Mouse (Mus musculus) adrenal gland, adult 8-10 months (tissue): ENCODE data around the gene Swi5. TPM values are rescaled to one million over a fixed set of nuclear protein-coding genes. Genes with fewer than 3 reads are reported as not detected.

Source experiments
- DNase-seq: peaks from one replicate; pipeline ENCODE4 v3.0.0; 2022
- total RNA-seq, 4 experiments: library from RNA; stranded (reverse); gene quantifications; 2 replicates each; pipeline ENCODE4 v1.2.4; 2022

Gene Swi5
- total RNA-seq: 100 to 1,000 TPM; 263 to 285 (median 273) TPM

- DNase-seq: peak; percentile 96
Observed at GRCm38 (mm10) chr2:32287923-32288367, at the start of gene Swi5. TSS of gene Swi5 (minus strand) at chr2:32288075.

- DNase-seq: no peak
Observed at GRCm38 (mm10) chr2:32335888-32336287, 48.0 kb upstream of the Swi5 start.

DNA sequence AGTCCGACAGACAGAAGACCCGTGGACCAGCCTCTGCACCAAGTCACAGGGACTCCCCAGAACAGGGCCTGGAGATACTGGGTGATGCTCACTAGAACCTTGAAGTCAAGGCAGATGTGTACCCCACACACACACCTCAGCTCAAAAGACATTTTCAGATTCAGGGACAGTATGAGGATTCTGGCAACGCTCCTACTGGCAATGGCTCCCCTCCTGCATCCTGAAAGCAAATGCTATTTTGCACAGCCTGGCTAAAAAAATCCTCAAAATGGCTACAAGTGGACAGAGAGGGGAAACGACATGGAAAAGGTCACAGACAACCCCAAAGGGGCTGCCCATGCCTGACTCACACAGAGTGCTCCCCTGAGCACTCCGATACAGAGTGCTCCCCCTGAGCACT lies 44.3 kb upstream of the Swi5 start:
- DNase-seq: no peak

DNA sequence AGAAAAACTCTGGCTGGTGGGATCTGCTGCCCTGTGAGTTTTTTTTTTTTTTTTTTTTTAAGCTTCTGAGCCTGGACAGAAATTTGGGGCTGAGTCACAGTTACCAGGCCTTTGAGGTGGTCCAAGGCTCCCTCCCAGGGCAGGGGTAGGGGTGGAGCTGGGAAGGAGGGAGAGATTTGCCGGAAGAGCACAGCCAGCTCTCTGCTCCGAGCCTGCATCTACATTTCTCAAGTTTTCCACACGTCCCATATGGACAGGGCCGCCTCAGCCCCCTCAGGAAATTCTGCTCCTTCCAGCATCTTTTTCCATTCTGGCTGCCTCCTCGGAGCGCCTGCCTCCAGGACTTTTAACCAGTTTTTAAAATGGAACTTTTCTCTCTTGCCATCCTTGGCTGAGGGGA lies 41.7 kb upstream of the Swi5 start:
- no peak for DNase-seq

GRCm38 (mm10) chr2:32328911-32329460 lies 41.1 kb upstream of the Swi5 start:
- no peak for DNase-seq

- no peak for DNase-seq
Observed at GRCm38 (mm10) chr2:32327200-32327599, 39.3 kb upstream of the Swi5 start.

DNA sequence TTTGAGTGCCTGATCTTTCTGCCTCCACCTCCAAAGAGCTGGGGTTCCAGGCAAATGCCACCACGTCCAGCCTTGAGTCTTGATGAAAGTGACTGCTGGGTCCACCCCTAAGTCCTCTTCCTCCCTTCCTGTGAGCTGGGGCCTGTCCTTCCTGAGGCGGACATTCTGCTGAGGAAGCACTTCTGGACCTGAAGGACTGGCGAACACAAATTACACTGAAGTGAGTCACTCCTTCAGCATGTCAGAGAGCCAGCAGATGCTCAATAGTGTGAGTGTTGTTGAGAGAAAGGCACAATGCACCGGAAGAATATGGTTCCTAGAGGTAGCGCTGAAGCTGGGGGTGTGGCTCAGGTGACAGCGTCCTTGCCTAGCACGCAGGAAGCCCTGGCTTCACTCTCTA lies 37.5 kb upstream of the Swi5 start:
- no peak for DNase-seq

DNA sequence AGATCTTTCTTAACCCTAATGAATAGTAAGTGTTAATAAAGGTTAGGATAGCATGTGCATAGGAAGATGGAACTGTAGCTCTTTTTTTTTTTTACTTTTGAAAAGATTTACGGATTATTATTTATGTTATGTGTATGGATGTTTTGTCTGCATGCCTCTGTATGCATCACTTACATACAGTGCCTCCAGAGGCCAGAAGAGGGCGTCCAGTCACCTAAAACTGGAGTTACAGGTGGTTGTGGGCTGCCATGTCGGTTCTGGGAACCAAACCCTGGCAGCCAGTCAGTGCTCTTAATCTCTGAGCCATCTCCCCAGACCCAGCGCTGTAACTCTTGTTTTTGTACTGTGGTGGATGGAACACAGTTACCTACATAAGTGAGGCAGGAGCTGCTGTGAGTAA lies 36.4 kb upstream of the Swi5 start:
- DNase-seq: no peak

DNA sequence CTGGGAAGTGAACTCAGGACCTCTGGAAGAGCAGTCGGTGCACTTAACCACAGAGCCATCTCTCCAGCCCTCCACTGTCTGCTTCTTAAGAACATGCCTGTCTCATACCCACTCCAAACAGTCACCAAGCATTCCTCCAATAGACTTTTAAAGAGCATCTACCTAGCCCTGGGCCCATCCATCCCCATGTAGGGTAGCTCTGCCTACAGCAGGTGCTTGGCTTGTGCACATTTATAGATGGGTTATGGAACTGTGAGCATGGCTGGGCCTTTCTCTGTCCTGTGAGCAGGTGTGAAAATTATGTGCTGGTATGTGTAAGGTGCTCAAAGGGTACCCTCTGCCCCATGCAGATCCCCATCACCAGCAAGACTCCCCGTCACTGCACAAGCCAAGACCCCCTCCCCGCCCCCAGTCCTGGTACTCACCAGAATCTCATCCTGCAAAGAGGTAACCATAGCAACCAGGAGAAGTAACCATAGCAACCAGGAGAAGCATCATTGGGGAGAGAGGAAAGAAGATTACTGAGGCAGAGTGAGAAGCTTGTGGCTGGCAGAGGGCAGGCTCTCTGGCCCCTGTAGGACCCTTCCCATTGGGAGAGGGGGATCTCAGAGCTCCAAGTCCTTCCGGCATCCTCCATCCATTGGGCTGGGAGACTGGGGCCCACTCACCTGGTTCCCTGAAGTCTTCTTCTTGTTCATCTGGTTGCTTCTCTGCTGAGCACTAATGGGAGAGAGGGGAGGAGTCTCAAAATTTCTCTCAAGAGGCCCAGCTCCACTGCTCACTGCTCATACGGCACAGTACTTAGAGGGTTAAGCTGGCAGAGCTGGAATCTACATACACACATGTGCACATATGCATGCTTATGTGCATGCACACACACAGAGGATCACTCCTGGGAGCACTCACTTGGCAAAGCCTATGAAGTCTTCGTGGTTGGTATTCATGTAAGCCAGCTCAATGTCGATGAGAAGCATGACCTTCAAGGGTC lies 35.2 kb upstream of the Swi5 start:
- no peak for DNase-seq

DNA sequence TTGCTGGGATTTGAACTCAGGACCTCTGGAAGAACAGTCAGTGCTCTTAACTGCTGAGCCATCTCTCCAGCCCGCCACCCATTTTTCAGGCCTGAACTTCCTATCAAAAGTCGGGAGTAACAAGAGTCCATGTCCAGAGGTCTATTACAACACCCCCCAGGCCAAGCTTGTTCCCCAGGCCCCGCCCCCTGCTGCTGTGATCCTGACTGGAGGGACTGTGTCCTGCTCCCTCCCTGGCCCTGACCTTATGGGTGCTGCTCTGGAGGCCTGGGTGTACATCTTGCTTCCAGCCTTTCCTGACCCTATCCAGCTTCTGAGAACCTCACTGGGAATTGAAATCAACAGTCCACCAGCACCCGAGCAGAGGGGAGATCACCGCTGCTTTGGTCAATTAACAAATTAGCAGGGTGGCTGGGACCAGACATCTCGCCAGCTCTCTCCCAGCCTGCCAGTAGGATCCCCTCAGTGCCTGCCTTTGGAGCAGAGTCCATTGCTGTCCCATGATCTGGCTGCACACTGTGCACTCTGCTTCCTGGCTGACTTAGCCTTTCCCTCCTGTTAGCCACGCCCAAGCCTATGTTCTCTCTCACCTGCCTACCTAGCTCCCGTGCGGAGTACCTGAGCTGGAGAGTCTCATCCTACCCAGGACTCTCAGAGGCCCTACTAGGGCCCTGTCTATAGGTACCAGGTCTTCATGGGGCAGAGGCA lies 33.9 kb upstream of the Swi5 start:
- no peak for DNase-seq

- DNase-seq: no peak
Observed at GRCm38 (mm10) chr2:32320721-32321120, 32.8 kb upstream of the Swi5 start.

DNA sequence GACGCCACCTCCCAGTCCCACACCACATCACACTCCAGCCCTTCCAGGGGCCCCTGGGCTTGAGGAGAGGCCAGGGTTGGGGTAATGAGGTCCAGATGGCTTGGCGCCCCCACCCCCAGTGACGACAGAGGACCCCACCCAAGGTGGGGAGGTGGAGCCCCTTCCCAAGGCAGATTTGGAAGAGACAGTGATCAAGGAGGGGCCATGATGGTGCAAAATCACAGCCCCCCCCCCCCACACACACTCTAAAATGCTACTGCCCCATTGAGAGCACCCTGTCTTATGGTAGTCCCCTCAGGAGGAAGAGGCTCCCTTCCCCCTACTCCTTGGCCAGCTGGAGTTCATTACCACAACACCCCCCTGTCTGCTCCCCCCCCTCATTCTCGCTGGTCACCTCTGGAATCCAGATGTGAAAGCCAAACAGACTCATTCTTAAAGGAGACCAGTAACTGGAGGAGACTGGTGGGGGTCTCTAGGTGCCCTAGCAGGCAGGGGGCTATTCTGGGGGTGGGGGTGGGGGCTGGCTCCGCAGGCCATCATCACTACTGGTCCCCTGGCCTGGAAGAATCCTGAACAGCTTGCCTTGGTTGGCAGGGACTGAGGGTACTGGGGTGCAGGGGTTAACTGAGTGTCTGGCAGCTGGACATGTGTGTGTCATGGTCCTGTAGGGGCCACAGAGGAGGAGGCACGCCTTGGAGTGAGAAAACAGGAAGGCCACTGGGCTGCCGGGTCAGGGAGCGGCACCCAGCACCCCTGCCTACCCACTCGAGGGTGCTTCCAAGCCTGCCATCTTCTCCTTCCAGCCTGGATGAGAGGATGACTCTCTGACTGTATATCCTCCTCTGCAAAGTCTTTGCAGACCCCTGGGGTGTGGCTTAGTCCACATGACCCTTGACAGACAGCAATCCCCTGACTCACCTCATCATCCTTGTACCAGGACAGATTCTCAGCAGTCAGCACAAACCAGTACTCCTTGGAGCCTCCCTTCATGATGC lies 32.0 kb upstream of the Swi5 start:
- no peak for DNase-seq

GRCm38 (mm10) chr2:32318709-32319585 lies 31.1 kb upstream of the Swi5 start:
- DNase-seq: no peak

GRCm38 (mm10) chr2:32317791-32318417 lies 30.0 kb upstream of the Swi5 start:
- no peak for DNase-seq

- no peak for DNase-seq
Observed at GRCm38 (mm10) chr2:32316887-32317656, 29.2 kb upstream of the Swi5 start.

DNA sequence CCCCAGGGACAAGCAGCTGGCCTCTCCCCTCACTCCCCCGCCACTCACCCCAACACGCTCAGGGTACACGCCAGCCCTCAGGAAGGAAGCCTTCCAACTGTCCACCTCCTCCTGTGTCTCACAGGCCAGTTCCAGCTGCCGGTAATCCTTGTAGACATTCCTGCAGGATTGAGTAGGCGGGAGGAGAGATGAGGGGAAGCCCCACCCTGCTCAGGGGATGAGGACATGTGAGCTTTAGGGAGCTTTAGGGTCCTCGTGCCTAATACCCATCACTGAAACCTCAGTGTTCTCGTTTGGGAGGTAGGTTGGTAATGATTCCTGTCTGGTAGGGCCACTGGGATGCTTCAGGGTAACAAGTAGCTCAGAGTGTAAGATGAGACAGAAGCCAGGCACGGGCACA lies 27.9 kb upstream of the Swi5 start:
- no peak for DNase-seq

DNA sequence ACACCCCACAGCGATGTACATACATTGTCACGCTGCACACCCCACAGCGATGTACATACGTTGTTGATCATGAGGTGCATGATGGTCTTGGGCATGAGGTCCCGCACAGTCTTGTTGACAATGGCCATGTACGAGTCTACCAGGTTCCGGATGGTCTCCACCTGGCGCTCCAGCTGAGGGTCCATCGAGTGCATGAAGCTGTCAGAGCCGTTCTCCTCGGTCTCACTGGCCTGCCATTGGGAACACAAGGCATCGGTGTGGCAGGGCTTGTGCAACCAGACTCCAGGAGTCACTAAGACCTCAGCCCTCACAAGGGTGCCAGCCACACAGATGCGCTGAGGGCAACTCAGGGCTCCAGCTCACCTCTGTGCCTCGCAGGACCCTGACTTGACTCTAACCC lies 27.0 kb upstream of the Swi5 start:
- no peak for DNase-seq

GRCm38 (mm10) chr2:32312318-32312964 lies 24.6 kb upstream of the Swi5 start:
- DNase-seq: peak; percentile 64
